Mouse (Mus musculus) hindbrain, embryonic 12.5 days (tissue): ENCODE results near the gene Gm14409. TPM values are rescaled to one million over a fixed set of nuclear protein-coding genes. Genes with fewer than 3 reads are reported as not detected.
"Not testable (repeated sequence)": the region's sequence is repeated elsewhere in the genome, so short reads cannot be mapped to it uniquely, and the experiment has no call there.

ENCODE experiments used
- ATAC-seq: fragments of 200-750 bp; cut with Nextera tagmentation; 2 replicates; pipeline ENCODE4 v1.8.0; 2017; ENCODE audit warnings: moderate TSS enrichment; ENCODE audit not compliant: low FRiP score
- H3K27ac ChIP-seq: fragments of 300-500 bp; sonication (generic); 2 replicates; pipeline ENCODE4 v1.5.1; 2016; ENCODE audit warnings: mild to moderate bottlenecking
- H3K27me3 ChIP-seq: fragments of 300-500 bp; sonication (generic); 2 replicates; pipeline ENCODE4 v1.6.1; 2016; ENCODE audit warnings: mild to moderate bottlenecking
- H3K36me3 ChIP-seq: fragments of 300-500 bp; sonication (generic); 2 replicates; pipeline ENCODE4 v1.6.1; 2016; ENCODE audit warnings: mild to moderate bottlenecking
- H3K4me1 ChIP-seq: fragments of 300-500 bp; sonication (generic); 2 replicates; pipeline ENCODE4 v1.6.1; 2016
- H3K4me2 ChIP-seq: fragments of 300-500 bp; sonication (generic); replicated peaks from 2 replicates; pipeline ENCODE4 v1.6.1; 2016; ENCODE audit warnings: mild to moderate bottlenecking
- H3K4me3 ChIP-seq: fragments of 300-500 bp; sonication (generic); 2 replicates; pipeline ENCODE4 v1.5.1; 2016; ENCODE audit warnings: mild to moderate bottlenecking
- H3K9ac ChIP-seq: fragments of 300-500 bp; sonication (generic); 2 replicates; pipeline ENCODE4 v1.6.1; 2016; ENCODE audit warnings: mild to moderate bottlenecking, moderate library complexity
- H3K9me3 ChIP-seq: fragments of 300-500 bp; sonication (generic); replicated peaks from 2 replicates; pipeline ENCODE4 v1.6.1; 2016; ENCODE audit warnings: mild to moderate bottlenecking
- WGBS: fragments of 180-500 bp; shearing (Covaris S2); methylation state at CpG from one replicate; pipeline ENCODE4 v1.1.7; 2016; 5-methylcytosine and 5-hydroxymethylcytosine counted together
- polyA plus RNA-seq: library from polyadenylated mRNA; unstranded; fragments of >200 nt; fragmentation: Nextera tagmentation; extraction: Ambion mirVana; gene quantifications from 2 replicates; pipeline ENCODE4 v1.2.1, GENCODE M21; 2016

Gm14409 gene
- polyA plus RNA-seq, result not detected in 2 replicates

DNA sequence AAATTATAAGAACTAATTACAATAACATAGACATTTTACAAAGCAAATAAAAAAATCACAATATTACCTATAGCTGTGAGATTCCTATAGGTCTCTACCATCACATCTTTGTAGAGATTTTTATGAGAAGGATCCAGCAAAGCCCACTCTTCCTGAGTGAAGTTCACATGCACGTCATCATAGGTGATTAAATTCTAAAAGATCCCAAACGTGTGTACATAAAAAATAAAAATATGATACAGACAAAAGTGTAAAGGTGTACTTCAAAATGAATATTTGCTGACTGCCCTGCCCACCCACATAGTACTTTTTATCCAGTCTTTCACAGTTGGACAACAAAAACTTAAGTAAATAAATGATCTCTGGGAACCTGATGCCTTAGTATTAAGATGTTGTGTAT is at the start of gene Gm14409:
TSS of gene Gm14409 (minus strand) at position 101 of the 400 bp plus-strand sequence.
- H3K4me3 ChIP-seq, H3K9me3 ChIP-seq, H3K4me2 ChIP-seq, H3K4me1 ChIP-seq, H3K27me3 ChIP-seq, H3K27ac ChIP-seq, H3K36me3 ChIP-seq, H3K9ac ChIP-seq, ATAC-seq: not testable (repeated sequence)
- WGBS, result no CpG with 5 or more reads among the region's 2 CpGs

DNA sequence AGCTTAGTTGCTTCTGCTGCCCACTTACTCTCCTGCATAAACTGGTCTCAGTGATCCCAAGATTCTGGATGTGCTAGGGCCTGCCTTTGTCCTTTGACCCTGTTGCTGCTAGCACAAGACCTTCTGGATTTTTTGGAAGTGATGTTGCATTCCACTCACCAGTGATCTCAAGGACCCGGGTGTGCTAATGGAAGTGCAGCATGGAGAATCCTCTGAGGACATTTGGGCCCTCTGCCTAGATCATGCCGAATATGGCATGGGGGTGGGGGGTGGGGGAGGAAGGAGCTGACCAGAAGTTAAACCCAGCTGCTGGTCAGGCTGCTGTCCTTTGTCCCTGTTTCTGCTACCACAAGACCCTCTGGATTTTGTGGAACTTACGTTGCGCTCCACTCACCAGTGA is 42.8 kb upstream of the Gm14409 start:
- WGBS, result 92% methylated on average over 4 of the region's 4 CpGs
- ATAC-seq, H3K27me3 ChIP-seq, H3K4me2 ChIP-seq, H3K4me3 ChIP-seq, H3K9ac ChIP-seq, H3K27ac ChIP-seq, H3K4me1 ChIP-seq, H3K36me3 ChIP-seq, H3K9me3 ChIP-seq: not testable (repeated sequence)

DNA sequence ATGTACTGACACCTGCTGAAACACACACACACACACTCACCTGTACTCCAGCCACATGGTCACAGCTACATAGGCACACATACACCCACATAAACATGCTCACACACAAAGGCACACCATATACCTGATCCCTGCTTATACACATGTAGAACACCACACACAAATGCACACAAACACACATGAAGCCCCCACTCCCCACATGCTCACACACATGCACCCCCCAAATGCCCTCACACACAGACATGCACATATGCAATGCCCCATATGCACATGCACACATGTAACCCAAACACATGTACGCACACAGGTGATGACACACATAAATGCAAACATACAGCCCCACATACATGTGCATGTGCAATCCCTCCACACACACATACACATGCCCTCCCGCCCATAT is 38.1 kb upstream of the Gm14409 start:
- H3K27ac ChIP-seq, H3K9ac ChIP-seq, H3K4me3 ChIP-seq, H3K4me2 ChIP-seq, ATAC-seq, H3K9me3 ChIP-seq, H3K27me3 ChIP-seq, H3K4me1 ChIP-seq, H3K36me3 ChIP-seq: not testable (repeated sequence)
- no CpG with 5 or more reads among the region's 2 CpGs for WGBS

- H3K4me1 ChIP-seq, H3K27ac ChIP-seq, ATAC-seq, H3K9ac ChIP-seq, H3K27me3 ChIP-seq, H3K36me3 ChIP-seq, H3K9me3 ChIP-seq, H3K4me3 ChIP-seq, H3K4me2 ChIP-seq: not testable (repeated sequence)
- 26% methylated on average over 3 of the region's 3 CpGs for WGBS
Measured at GRCm38 (mm10) chr2:177283701-177284100, 16.9 kb upstream of the Gm14409 start.

GRCm38 (mm10) chr2:177277754-177278153 is 10.9 kb upstream of the Gm14409 start:
- not testable (repeated sequence) for H3K4me2 ChIP-seq, H3K4me1 ChIP-seq, H3K4me3 ChIP-seq, ATAC-seq, H3K9me3 ChIP-seq, H3K27ac ChIP-seq, H3K36me3 ChIP-seq, H3K9ac ChIP-seq, H3K27me3 ChIP-seq
- WGBS, result 82% methylated on average over 2 of the region's 2 CpGs

DNA sequence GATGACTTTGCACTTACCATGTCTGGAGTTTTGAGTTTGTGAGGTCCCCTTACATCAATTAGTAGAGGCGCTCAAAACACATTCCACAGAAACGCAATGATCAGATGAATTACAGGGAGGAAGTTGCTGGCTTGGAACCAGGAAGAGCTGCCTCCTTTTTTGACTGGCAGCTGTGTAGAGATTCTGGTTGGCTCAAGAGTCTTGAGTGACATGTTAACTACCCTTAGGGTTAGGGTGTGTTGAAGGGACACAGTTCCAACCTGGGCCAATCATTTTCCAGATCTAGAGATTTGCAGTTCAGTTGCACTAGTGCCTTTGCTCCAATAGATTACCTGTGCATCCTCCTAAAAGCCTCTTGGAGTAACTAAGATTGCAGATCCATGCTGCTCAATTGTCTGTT is 5.4 kb upstream of the Gm14409 start:
- not testable (repeated sequence) for H3K4me3 ChIP-seq, H3K9ac ChIP-seq, H3K9me3 ChIP-seq, H3K36me3 ChIP-seq, H3K27me3 ChIP-seq, H3K4me2 ChIP-seq, H3K4me1 ChIP-seq, ATAC-seq, H3K27ac ChIP-seq
- WGBS, result 78% methylated on average over 2 of the region's 2 CpGs

GRCm38 (mm10) chr2:177247449-177247848 is 19.4 kb downstream of the Gm14409 start:
- H3K4me1 ChIP-seq, ATAC-seq, H3K4me3 ChIP-seq, H3K9ac ChIP-seq, H3K36me3 ChIP-seq, H3K4me2 ChIP-seq, H3K27me3 ChIP-seq, H3K9me3 ChIP-seq, H3K27ac ChIP-seq: not testable (repeated sequence)
- 94% methylated on average over 2 of the region's 2 CpGs for WGBS

GRCm38 (mm10) chr2:177230461-177230860 is 36.4 kb downstream of the Gm14409 start:
- ATAC-seq, H3K9ac ChIP-seq, H3K27me3 ChIP-seq, H3K9me3 ChIP-seq, H3K36me3 ChIP-seq, H3K4me2 ChIP-seq, H3K4me3 ChIP-seq, H3K27ac ChIP-seq, H3K4me1 ChIP-seq: not testable (repeated sequence)
- 51% methylated on average over 2 of the region's 2 CpGs for WGBS

Other genes starting within 250 kb of the Gm14409 start
- not detected in 2 replicates for gene Gm14401, start 192.7 kb downstream of the Gm14409 start, polyA plus RNA-seq
- gene Gm14410, start 60.6 kb downstream of the Gm14409 start, polyA plus RNA-seq, result 30.8 and 32.3 TPM in 2 replicates
- 0.14 and 0.49 TPM in 2 replicates for gene Gm14412, start 57.3 kb upstream of the Gm14409 start, polyA plus RNA-seq
- gene Gm14418, start 131.3 kb upstream of the Gm14409 start, polyA plus RNA-seq, result 7.6 and 8.4 TPM in 2 replicates
- gene Zfp970, start 197.7 kb upstream of the Gm14409 start, polyA plus RNA-seq, result 9.7 and 11.2 TPM in 2 replicates
- gene Gm14403, start 231.2 kb upstream of the Gm14409 start, polyA plus RNA-seq, result 4.2 and 4.8 TPM in 2 replicates